ENCODE assay signal across 18 mouse cellular contexts in genomic region chr4:119886621-119887020, GRCm38 (mm10).
"Had no signal": no experiment of that assay in that cellular context is flagged by ENCODE, and none has a peak within 500 bp of the region (broad histone marks: within the 10 kb centered on the region; RNA-seq: fewer than 3 reads in every experiment).

No protein-coding gene starts in this region.

- H3K27ac ChIP-seq: left cerebral cortex, adult 2 months; liver, embryonic 13.5 days; midbrain, embryonic 10.5 days; midbrain, embryonic 13.5 days; stomach, embryonic 15.5 days had no signal

- H3K27me3 ChIP-seq: liver, embryonic 13.5 days; megakaryocyte, embryonic 14.5 days; midbrain, embryonic 13.5 days; neural tube, embryonic 13.5 days; stomach, embryonic 15.5 days had no signal

- H3K4me2 ChIP-seq: liver, embryonic 13.5 days; midbrain, embryonic 13.5 days; neural tube, embryonic 13.5 days; stomach, embryonic 15.5 days had no signal

- H3K4me3 ChIP-seq: left cerebral cortex, adult 2 months; liver, embryonic 13.5 days; megakaryocyte, embryonic 14.5 days; midbrain, embryonic 10.5 days; midbrain, embryonic 13.5 days; myocyte; neural tube, embryonic 13.5 days; stomach, embryonic 15.5 days had no signal

- H3K9me3 ChIP-seq: liver, embryonic 13.5 days; megakaryocyte, embryonic 14.5 days; midbrain, embryonic 10.5 days; midbrain, embryonic 13.5 days; neural tube, embryonic 13.5 days; stomach, embryonic 15.5 days had no signal

- H3K4me1 ChIP-seq: stomach, embryonic 15.5 days had no signal

- DNase-seq: kidney, adult 2 months; kidney, postnatal 10 days; kidney, postnatal 36 days; layer of hippocampus, postnatal 36 days; liver, embryonic 13.5 days; retina, postnatal 1 day; right cerebral cortex, postnatal 25 days; spleen, adult 18-20 months; thymus, postnatal 25 days had no signal

- ATAC-seq: intestine, postnatal 0 days; midbrain, embryonic 13.5 days; midbrain, embryonic 16.5 days had no signal

- H3K9ac ChIP-seq: liver, embryonic 13.5 days; midbrain, embryonic 13.5 days; neural tube, embryonic 13.5 days; stomach, embryonic 15.5 days had no signal

- H3K36me3 ChIP-seq: liver, embryonic 13.5 days; midbrain, embryonic 10.5 days; midbrain, embryonic 13.5 days; neural tube, embryonic 13.5 days; stomach, embryonic 15.5 days had no signal
